Mouse (Mus musculus): Measurements from ENCODE around the gene Samd8. TPM values are rescaled to one million over a fixed set of nuclear protein-coding genes. Genes with fewer than 3 reads are reported as not detected.

Gene Samd8
- polyA plus RNA-seq, 1 experiment from 2014 or later, result 11.7 TPM

DNA sequence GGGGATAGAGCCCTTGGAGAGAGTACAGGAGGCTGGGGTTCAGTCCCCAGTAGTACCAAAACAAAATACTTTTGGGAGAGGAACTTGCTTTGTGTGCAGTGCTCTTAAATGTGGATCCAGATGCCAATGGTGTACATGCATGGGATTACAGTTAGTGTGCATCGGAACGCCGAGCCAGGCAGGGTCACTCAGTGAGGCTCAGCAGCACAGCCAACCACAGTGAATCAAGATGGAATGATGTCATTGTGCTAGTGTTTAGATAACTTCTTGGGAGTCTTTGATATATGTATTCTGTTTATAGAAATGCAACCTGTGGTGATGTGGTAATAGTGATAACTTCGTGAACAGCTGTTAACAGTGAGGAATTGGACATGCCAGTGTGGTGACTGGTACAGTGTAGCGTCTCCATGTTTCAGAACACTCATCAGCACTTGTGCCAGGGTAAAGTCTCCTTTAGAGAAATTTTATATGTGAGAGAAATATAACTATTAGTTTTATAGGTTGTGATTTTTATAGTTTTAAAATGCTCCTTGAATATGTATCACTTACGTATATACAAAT, 16.1 kb downstream of the Samd8 start:
- Histone ChIP-seq H3K27ac (no peak overlapping the region), H3K4me1 (replicated peaks) (peaks cover 24% of the 10 kb centered on the region), H3K36me3 (no peaks in the 10 kb centered on the region), H3K4me3 (replicated peaks) (no peak overlapping the region), H3K4me2 (no peak overlapping the region), H3K9me3 (no peaks in the 10 kb centered on the region), H3K27me3 (no peaks in the 10 kb centered on the region), H3K9ac (replicated peaks) (no peak overlapping the region)
- no peak for ATAC-seq (ENCODE audit: insufficient number of reproducible peaks, insufficient read depth, low FRiP score, low TSS enrichment, low read depth)
- WGBS, result 92% methylated on average over 6 of the region's 6 CpGs

DNA sequence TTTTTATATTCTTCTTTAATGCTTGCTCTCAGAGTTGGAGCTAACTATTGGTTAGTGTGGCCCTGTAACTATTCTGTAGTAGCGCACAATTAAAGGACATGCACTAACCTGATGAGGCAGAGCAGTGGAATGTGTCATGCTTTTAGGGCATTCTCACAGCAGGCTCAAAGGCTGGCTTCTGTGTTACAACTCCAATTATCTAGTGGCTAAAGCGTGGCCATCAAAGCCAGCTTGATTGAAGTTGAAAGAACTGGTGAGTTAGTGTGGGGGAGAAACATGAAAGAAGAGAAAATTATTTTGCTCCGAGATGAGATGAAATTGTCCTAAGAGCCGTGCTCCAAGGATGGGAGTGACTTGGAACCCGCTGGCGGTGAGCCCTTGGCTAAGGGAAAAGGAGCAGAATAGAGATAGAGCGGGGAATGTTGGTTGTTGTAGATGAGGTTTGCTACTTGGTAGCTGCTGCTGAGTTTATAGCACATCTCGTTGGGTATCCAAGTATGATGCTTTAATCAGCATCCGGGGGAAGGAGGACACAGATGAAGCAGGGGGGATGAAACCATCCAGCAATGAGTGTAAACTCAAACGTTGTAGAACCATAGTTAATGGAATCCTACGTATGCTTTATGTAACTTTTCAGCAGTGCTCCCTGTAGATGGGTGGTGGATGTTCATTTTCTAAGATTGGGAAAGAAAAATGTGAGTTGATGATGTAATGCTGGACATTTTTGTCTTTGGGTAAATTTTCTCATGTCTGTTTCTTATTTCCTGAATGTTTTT, 22.4 kb downstream of the Samd8 start:
- H3K9ac ChIP-seq (replicated peaks), result no peak overlapping the region
- ATAC-seq (ENCODE audit: insufficient number of reproducible peaks, insufficient read depth, low FRiP score, low TSS enrichment, low read depth), result no peak
- WGBS, result 71% methylated on average over 11 of the region's 11 CpGs

DNA sequence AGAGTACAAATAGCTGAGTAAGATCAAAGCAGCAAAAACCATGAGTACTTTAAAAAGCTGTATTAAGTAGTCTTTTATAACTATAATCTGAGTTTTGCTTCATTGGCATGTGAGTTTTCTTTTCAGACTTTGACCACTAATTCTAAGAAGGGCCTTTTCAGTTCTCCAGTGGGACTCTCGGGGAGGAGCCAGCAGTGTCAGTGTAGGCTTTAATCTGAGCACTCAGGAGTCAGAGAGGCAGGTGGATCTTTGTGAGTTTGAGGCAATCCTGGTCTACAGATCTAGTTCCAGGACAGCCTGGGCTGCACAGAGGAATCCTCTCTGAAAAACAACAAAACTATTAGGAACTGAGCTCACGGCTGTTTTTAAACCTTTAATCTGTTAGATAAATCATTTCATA, 23.6 kb downstream of the Samd8 start:
- Histone ChIP-seq H3K9ac (replicated peaks) (no peak overlapping the region), H3K27ac (no peak overlapping the region), H3K36me3 (peaks cover 26% of the 10 kb centered on the region), H3K4me1 (replicated peaks) (peaks cover 7% of the 10 kb centered on the region), H3K4me3 (replicated peaks) (no peak overlapping the region), H3K9me3 (no peaks in the 10 kb centered on the region), H3K4me2 (no peak overlapping the region), H3K27me3 (no peaks in the 10 kb centered on the region)
- no peak for ATAC-seq (ENCODE audit: insufficient number of reproducible peaks, insufficient read depth, low FRiP score, low TSS enrichment, low read depth)
- WGBS, result 81% methylated on average over 2 of the region's 2 CpGs

More for the DNA sequence above, 22.4 kb downstream of the Samd8 start:
- H3K27ac ChIP-seq, result no peak overlapping the region
- H3K9me3 ChIP-seq, result no peaks in the 10 kb centered on the region
- H3K27me3 ChIP-seq, result no peaks in the 10 kb centered on the region
- peaks cover 20% of the 10 kb centered on the region for H3K36me3 ChIP-seq
- H3K4me2 ChIP-seq, result no peak overlapping the region
- no peak overlapping the region for H3K4me3 ChIP-seq (replicated peaks)
- peaks cover 18% of the 10 kb centered on the region for H3K4me1 ChIP-seq (replicated peaks)

DNA sequence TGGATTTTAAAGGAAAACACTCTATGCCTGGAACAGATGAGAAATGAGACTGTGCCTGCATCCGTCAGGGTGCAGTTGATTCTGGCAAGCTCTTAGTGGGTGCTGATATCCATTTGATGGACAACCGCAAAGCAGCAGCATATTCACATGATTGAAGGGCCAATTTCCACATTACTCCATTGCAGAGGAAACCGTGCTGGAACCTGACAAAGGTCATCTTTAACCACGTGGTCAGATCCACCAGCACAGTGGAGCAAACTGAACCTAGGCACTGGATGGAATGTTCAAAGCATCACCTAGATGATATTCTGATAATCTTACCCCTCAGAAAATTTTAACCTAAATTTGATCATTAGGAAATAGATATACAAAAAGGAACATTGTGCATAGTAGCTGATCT, 25.9 kb downstream of the Samd8 start:
- H3K36me3 ChIP-seq, result peaks cover 43% of the 10 kb centered on the region
- no peaks in the 10 kb centered on the region for H3K9me3 ChIP-seq
- H3K9ac ChIP-seq (replicated peaks), result no peak overlapping the region
- H3K4me1 ChIP-seq (replicated peaks), result no peaks in the 10 kb centered on the region
- WGBS, result 91% methylated on average over 4 of the region's 4 CpGs
- no peak overlapping the region for H3K4me2 ChIP-seq
- H3K27ac ChIP-seq, result no peak overlapping the region
- no peak overlapping the region for H3K4me3 ChIP-seq (replicated peaks)
- no peaks in the 10 kb centered on the region for H3K27me3 ChIP-seq
- ATAC-seq (ENCODE audit: insufficient number of reproducible peaks, insufficient read depth, low FRiP score, low TSS enrichment, low read depth), result no peak

DNA sequence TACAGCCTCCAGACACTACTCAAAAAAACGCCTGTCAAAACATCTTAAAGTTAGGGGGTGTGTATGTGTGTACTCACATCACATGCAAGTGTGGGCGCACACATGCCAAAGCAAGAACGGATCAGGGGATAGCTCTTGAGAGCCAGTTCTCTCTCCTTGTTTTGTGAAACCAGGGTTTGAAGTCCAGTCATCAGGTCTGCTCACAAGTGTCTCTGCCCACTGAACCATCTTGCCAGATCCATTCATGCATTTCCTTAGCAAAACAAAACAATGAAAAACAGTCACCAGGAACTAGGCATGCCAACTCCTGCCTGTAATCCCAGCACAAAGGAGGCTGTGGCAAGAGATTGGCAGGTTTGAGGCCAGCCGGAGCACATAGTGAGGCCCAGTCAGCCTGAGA, 36.2 kb downstream of the Samd8 start:
- no peaks in the 10 kb centered on the region for H3K27me3 ChIP-seq
- WGBS, result 93% methylated on average over 4 of the region's 4 CpGs
- ATAC-seq (ENCODE audit: insufficient number of reproducible peaks, insufficient read depth, low FRiP score, low TSS enrichment, low read depth), result no peak
- no peak overlapping the region for H3K4me3 ChIP-seq (replicated peaks)
- no peak overlapping the region for H3K4me2 ChIP-seq
- peaks cover 56% of the 10 kb centered on the region for H3K36me3 ChIP-seq
- H3K27ac ChIP-seq, result no peak overlapping the region
- no peaks in the 10 kb centered on the region for H3K9me3 ChIP-seq
- no peaks in the 10 kb centered on the region for H3K4me1 ChIP-seq (replicated peaks)
- no peak overlapping the region for H3K9ac ChIP-seq (replicated peaks)

DNA sequence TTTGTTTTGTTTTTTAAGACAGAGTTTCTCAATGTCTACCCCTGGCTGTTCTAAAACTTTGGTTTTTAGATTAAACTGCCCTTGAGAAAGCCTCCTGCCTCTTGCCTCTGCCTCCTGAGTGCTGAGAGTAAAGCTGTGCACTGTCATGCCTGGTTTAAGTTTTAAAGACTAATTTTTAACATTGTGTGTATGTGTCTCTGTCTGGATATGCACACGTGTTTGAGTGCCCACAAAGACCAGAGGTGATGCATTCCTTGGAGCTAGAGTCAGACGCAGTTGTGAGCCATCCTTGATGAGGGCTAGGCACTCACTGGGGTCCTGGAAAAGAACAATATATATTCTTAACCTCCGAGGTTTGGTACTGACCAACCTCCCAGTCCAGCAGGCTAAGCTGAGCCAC, 37.0 kb downstream of the Samd8 start:
- H3K9ac ChIP-seq (replicated peaks), result no peak overlapping the region
- no peaks in the 10 kb centered on the region for H3K27me3 ChIP-seq
- no peaks in the 10 kb centered on the region for H3K4me1 ChIP-seq (replicated peaks)
- ATAC-seq (ENCODE audit: insufficient number of reproducible peaks, insufficient read depth, low FRiP score, low TSS enrichment, low read depth), result no peak
- H3K36me3 ChIP-seq, result peaks cover 57% of the 10 kb centered on the region
- no peak overlapping the region for H3K4me2 ChIP-seq
- H3K9me3 ChIP-seq, result no peaks in the 10 kb centered on the region
- no peak overlapping the region for H3K27ac ChIP-seq
- WGBS, result 79% methylated on average over 3 of the region's 3 CpGs
- H3K4me3 ChIP-seq (replicated peaks), result no peak overlapping the region

DNA sequence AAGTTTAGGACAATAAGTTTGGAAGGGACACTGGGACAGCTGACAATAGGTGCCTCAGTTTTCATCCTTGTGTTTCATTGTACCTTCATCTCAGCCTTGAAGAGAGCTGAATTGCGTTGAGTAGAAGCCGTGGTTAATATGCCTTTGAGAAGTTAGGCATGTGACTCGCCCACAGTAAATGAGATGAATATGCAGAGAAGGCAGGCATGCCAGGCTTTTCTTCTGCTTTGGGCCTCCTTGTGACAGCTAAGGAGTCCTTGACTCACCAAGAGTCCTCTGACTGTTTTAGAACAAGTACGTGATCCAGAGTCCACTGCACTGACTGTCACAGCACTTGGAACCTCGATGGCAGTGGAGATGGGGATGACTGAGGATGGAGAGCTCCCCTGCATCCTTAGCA, 37.8 kb downstream of the Samd8 start:
- Histone ChIP-seq H3K4me2 (no peak overlapping the region), H3K9ac (replicated peaks) (no peak overlapping the region), H3K27ac (no peak overlapping the region), H3K4me3 (replicated peaks) (no peak overlapping the region), H3K4me1 (replicated peaks) (no peaks in the 10 kb centered on the region), H3K36me3 (peaks cover 62% of the 10 kb centered on the region), H3K9me3 (no peaks in the 10 kb centered on the region), H3K27me3 (no peaks in the 10 kb centered on the region)
- 92% methylated on average over 5 of the region's 5 CpGs for WGBS
- no peak for ATAC-seq (ENCODE audit: insufficient number of reproducible peaks, insufficient read depth, low FRiP score, low TSS enrichment, low read depth)

DNA sequence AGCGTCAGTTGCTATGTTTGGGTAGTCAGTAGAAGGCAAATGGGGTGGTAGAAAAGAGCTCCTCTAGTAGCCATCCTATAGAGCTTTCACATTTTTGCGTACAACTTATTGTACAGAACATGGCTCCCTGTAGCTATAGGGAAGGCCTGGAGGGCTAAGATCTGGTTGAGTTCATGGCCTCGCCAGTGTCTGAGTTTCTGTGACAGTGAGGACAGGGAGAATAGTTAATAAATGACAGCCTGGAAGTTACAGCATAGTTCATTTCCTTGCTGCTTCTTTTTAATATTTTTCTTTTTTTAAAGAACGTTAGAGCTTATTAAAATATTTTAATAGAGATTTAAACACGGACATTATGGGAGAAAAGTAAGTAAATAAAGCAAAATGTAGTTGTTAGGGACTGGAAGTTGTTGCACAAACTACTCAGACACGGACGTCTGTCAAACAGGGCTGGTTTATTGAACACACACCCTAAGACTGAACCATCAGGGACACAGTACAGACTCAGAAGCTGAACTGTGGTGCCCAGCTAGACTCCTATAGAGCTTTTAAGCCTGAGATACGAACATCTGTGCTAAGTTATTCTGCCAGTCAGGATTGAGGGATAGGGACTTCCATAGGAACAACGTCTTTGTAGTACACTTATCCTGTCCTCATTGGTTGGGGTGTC, 40.4 kb downstream of the Samd8 start:
- no peak for ATAC-seq (ENCODE audit: insufficient number of reproducible peaks, insufficient read depth, low FRiP score, low TSS enrichment, low read depth)
- Histone ChIP-seq H3K4me1 (replicated peaks) (peaks cover 14% of the 10 kb centered on the region), H3K4me3 (replicated peaks) (no peak overlapping the region), H3K4me2 (no peak overlapping the region), H3K27ac (no peak overlapping the region), H3K9ac (replicated peaks) (no peak overlapping the region), H3K36me3 (peaks cover 52% of the 10 kb centered on the region), H3K27me3 (no peaks in the 10 kb centered on the region), H3K9me3 (no peaks in the 10 kb centered on the region)
- 89% methylated on average over 9 of the region's 9 CpGs for WGBS

DNA sequence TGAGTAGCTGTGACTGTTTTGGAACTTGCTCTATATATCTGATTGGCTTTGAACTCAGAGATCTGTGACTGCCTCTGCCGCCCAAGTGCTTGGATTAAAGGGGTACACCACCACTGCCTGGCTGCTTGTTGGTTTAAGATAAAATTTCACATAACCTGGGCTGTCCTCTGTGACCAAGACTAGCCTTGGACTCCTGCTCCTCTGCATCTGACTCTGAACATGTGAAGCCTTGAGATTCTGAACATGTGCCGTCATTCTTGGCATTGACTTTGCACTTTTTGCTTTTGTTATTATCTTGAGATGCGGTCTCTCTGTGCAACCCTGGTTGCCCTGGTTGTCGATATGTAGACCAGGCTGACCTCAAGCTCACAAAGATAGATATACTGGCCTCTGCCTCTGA, 41.4 kb downstream of the Samd8 start:
- H3K4me3 ChIP-seq (replicated peaks), result no peak overlapping the region
- no peak overlapping the region for H3K27ac ChIP-seq
- no peak for ATAC-seq (ENCODE audit: insufficient number of reproducible peaks, insufficient read depth, low FRiP score, low TSS enrichment, low read depth)
- H3K4me2 ChIP-seq, result no peak overlapping the region
- no peaks in the 10 kb centered on the region for H3K27me3 ChIP-seq
- no peaks in the 10 kb centered on the region for H3K9me3 ChIP-seq
- 95% methylated on average over 4 of the region's 4 CpGs for WGBS
- peaks cover 47% of the 10 kb centered on the region for H3K36me3 ChIP-seq
- no peak overlapping the region for H3K9ac ChIP-seq (replicated peaks)
- H3K4me1 ChIP-seq (replicated peaks), result peaks cover 14% of the 10 kb centered on the region

DNA sequence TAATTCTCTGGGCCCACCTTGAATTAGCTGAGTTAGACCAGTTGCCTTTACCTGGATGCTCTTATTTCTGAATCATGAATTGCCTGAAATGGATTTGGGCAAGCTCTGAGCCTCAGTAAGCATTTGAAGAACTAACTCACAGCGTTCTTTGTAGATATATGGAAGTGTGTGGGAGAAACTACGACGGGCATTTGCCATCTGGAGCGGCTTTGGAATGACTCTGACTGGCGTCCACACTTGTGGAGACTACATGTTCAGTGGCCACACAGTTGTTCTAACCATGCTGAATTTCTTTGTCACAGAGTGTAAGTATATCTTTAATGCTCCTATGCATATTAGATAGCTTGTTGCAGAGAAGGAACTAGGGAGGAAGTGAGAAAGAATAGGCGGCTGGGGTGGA, 41.9 kb downstream of the Samd8 start:
- WGBS, result 92% methylated on average over 6 of the region's 6 CpGs
- H3K9me3 ChIP-seq, result no peaks in the 10 kb centered on the region
- H3K4me1 ChIP-seq (replicated peaks), result peaks cover 14% of the 10 kb centered on the region
- H3K27ac ChIP-seq, result no peak overlapping the region
- no peak for ATAC-seq (ENCODE audit: insufficient number of reproducible peaks, insufficient read depth, low FRiP score, low TSS enrichment, low read depth)
- no peak overlapping the region for H3K4me2 ChIP-seq
- H3K36me3 ChIP-seq, result peaks cover 46% of the 10 kb centered on the region
- no peak overlapping the region for H3K9ac ChIP-seq (replicated peaks)
- H3K27me3 ChIP-seq, result no peaks in the 10 kb centered on the region
- no peak overlapping the region for H3K4me3 ChIP-seq (replicated peaks)

DNA sequence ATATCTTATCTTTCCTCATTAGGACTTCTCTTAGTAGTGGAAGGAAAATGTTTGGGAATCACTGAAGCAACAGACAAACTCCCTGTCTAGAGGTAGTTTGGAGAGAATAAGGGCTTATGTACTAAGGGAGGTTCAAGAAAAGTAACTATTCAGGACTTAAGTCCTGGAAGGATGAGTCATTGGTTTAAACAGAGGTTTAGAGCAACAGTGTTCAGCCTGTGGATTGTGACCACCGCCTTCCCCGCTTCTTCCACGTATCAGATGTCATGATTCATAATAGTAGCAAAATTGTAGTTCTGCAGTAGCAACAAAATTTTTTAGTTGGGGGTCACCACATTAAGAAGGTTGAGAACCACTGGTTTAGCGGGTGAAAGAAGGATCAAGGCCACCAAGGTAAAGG, 50.3 kb downstream of the Samd8 start:
- ATAC-seq (ENCODE audit: insufficient number of reproducible peaks, insufficient read depth, low FRiP score, low TSS enrichment, low read depth), result no peak
- Histone ChIP-seq H3K4me1 (replicated peaks) (no peaks in the 10 kb centered on the region), H3K27ac (no peak overlapping the region), H3K9me3 (no peaks in the 10 kb centered on the region), H3K36me3 (peaks cover 18% of the 10 kb centered on the region), H3K9ac (replicated peaks) (no peak overlapping the region), H3K4me2 (no peak overlapping the region), H3K27me3 (no peaks in the 10 kb centered on the region), H3K4me3 (replicated peaks) (no peak overlapping the region)
- 96% methylated on average over 4 of the region's 4 CpGs for WGBS
